Mouse (Mus musculus): ENCODE results near the gene Fam50b. TPM values are rescaled to one million over a fixed set of nuclear protein-coding genes. Genes with fewer than 3 reads are reported as not detected.

Gene Fam50b
- polyA plus RNA-seq, 1 experiment from 2014 or later, result not detected

DNA sequence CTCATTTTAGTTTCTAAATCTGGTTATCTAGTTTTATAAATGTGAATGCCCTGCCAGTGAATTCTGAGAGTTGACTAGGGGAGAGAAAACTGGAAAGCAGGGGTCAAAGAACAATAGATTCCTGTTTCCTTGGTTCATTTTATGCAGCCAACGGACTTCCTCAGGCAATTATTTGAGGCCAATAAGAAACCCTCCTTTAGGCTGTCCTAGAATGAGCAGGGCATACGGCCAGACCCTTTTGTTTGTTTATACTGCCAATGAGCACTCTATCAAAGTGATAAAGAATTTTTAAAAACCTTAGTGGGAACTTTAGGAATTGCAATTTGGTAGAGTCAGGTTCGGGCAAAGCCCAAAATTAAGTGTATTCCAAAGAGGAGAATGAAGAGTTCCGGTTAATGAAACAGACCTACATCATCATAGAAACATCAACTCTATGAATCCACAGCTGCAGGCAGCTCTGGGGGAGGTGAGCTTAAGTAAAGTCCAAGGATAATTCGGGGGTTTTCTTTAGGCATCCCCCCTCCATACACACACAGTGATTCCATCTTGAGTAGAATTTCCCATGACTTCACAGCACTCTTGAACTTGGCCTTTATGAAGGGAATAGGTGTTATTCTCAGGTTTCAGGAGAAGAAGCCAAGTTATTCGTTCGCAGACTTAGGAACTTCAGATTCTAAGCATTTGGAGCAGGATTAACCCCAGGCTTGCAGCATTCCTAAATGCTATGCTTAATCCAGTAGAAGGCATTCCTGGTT is 46.4 kb downstream of the Fam50b start:
- no peaks in the 10 kb centered on the region for H3K36me3 ChIP-seq (ENCODE audit: control insufficient read depth, insufficient read depth, low read length)
- no peak overlapping the region for H3K27ac ChIP-seq (ENCODE audit: low read depth, low read length)

DNA sequence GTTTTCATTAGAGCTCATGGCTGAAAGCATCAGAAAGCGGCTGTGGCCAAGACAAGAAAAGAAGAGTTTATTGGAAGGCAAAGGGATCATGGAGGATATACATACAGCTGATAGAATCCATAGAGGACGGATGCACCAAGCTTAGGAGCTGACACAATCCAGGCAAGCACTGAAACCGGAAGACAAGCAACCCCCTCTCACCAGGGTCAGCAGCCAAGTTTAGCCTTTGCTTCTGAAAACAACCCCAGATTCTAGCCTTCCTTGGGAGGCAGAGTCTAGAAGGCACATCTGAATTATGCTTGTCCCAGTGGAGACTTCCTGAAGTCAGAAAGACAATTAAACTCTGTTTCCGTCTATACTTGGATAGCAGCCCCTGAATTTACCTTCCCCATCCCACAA is 47.0 kb downstream of the Fam50b start:
- Histone ChIP-seq H3K4me1 (ENCODE audit: control insufficient read depth, insufficient read depth, low read length) (no peaks in the 10 kb centered on the region), H3K9ac (ENCODE audit: low read length) (no peak overlapping the region), H3K4me2 (no peak overlapping the region), H3K9me3 (ENCODE audit: control insufficient read depth, low read length) (no peaks in the 10 kb centered on the region), H3K27ac (ENCODE audit: low read depth, low read length) (no peak overlapping the region), H3K4me3 (ENCODE audit: low read depth, low read length) (no peak overlapping the region), H3K27me3 (ENCODE audit: control insufficient read depth, insufficient read depth, low read length) (no peaks in the 10 kb centered on the region), H3K36me3 (ENCODE audit: control insufficient read depth, insufficient read depth, low read length) (no peaks in the 10 kb centered on the region)
- no peak for DNase-seq (ENCODE audit: low spot score, missing footprints)
- WGBS, result 65% methylated on average over 4 of the region's 4 CpGs
- ATAC-seq (ENCODE audit: low FRiP score), result no peak

More for the DNA sequence above, 46.4 kb downstream of the Fam50b start:
- Histone ChIP-seq H3K9ac (ENCODE audit: low read length) (no peak overlapping the region), H3K4me3 (ENCODE audit: low read depth, low read length) (no peak overlapping the region), H3K27me3 (ENCODE audit: control insufficient read depth, insufficient read depth, low read length) (no peaks in the 10 kb centered on the region), H3K4me2 (no peak overlapping the region), H3K4me1 (ENCODE audit: control insufficient read depth, insufficient read depth, low read length) (no peaks in the 10 kb centered on the region), H3K9me3 (ENCODE audit: control insufficient read depth, low read length) (no peaks in the 10 kb centered on the region)
- ATAC-seq (ENCODE audit: low FRiP score), result no peak
- WGBS, result 67% methylated on average over 7 of the region's 7 CpGs
- no peak for DNase-seq (ENCODE audit: low spot score, missing footprints)

DNA sequence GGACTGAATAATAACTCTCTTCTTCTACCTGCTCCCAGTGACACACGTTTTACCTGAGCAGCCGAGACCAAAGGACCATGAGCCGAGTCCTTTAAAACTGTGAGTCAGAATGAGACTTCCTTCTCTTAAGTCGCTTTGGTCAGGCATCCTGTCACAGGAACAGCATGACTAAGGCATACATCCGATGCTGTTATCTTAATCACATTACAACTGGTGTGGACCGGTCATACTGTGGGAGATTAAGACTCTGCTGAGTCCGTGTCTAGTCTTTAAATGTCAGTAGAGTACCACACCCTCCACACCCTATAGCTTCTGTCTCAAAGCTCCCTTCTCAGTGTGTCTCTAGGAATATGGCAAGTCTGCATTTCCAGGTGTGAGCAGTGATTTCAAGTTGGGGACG is 50.2 kb downstream of the Fam50b start:
- H3K27me3 ChIP-seq (ENCODE audit: control insufficient read depth, insufficient read depth, low read length), result no peaks in the 10 kb centered on the region
- H3K9me3 ChIP-seq (ENCODE audit: control insufficient read depth, low read length), result no peaks in the 10 kb centered on the region
- no peak overlapping the region for H3K4me2 ChIP-seq
- H3K4me1 ChIP-seq (ENCODE audit: control insufficient read depth, insufficient read depth, low read length), result no peaks in the 10 kb centered on the region
- ATAC-seq (ENCODE audit: low FRiP score) (no peak), DNase-seq (ENCODE audit: low spot score, missing footprints) (no peak)
- no peak overlapping the region for H3K27ac ChIP-seq (ENCODE audit: low read depth, low read length)
- no peak overlapping the region for H3K4me3 ChIP-seq (ENCODE audit: low read depth, low read length)
- no peak overlapping the region for H3K9ac ChIP-seq (ENCODE audit: low read length)
- no peaks in the 10 kb centered on the region for H3K36me3 ChIP-seq (ENCODE audit: control insufficient read depth, insufficient read depth, low read length)
- WGBS, result 86% methylated on average over 8 of the region's 8 CpGs

DNA sequence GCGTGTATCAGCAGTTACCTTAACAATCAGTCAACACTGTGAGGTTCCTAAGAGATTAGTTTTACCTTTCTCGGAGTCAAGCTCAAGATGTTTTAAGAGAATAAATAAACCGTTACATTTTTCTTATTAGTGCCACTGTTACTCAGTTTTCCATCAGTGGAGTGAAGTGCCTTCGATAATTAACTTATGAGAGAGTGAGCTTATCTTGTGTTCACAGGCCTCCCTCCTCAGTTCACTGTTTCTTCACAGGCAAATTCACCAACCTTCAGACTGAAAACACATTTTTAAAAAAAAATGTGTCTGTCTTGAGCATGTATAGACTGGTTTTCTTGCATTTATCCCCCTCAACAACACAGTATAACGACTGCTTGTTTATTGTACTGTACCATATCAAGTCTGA is 52.0 kb downstream of the Fam50b start:
- H3K27me3 ChIP-seq (ENCODE audit: control insufficient read depth, insufficient read depth, low read length), result no peaks in the 10 kb centered on the region
- no peaks in the 10 kb centered on the region for H3K9me3 ChIP-seq (ENCODE audit: control insufficient read depth, low read length)
- H3K36me3 ChIP-seq (ENCODE audit: control insufficient read depth, insufficient read depth, low read length), result no peaks in the 10 kb centered on the region
- no peak overlapping the region for H3K4me2 ChIP-seq
- no peak overlapping the region for H3K4me3 ChIP-seq (ENCODE audit: low read depth, low read length)
- no peak overlapping the region for H3K27ac ChIP-seq (ENCODE audit: low read depth, low read length)
- H3K4me1 ChIP-seq (ENCODE audit: control insufficient read depth, insufficient read depth, low read length), result no peaks in the 10 kb centered on the region
- ATAC-seq (ENCODE audit: low FRiP score) (no peak), DNase-seq (ENCODE audit: low spot score, missing footprints) (no peak)
- 88% methylated on average over 5 of the region's 5 CpGs for WGBS
- no peak overlapping the region for H3K9ac ChIP-seq (ENCODE audit: low read length)

DNA sequence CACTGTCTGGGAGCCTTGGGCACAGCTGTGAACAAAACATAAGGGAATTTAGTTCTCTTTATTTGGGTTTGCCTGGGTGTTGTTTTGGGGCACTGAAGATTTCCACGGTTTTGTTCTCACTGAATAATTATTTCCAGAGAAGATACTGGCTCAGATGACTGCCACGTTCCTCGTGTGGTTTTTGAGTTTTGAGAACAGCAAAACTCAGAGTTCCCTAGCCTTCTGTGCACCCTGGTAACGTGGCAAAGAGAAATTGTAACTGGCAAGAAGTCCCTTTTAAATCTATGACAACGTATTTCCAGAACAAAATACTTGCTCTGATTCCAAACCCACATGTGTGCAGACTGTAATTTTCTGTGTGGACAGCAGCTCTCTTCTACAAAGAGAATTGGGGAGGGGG is 52.9 kb downstream of the Fam50b start:
- ATAC-seq (ENCODE audit: low FRiP score), result no peak
- H3K27ac ChIP-seq (ENCODE audit: low read depth, low read length), result no peak overlapping the region
- H3K9ac ChIP-seq (ENCODE audit: low read length), result no peak overlapping the region
- no peaks in the 10 kb centered on the region for H3K27me3 ChIP-seq (ENCODE audit: control insufficient read depth, insufficient read depth, low read length)
- no peaks in the 10 kb centered on the region for H3K4me1 ChIP-seq (ENCODE audit: control insufficient read depth, insufficient read depth, low read length)
- 59% methylated on average over 5 of the region's 5 CpGs for WGBS
- no peak for DNase-seq (ENCODE audit: low spot score, missing footprints)
- no peak overlapping the region for H3K4me2 ChIP-seq
- H3K9me3 ChIP-seq (ENCODE audit: control insufficient read depth, low read length), result no peaks in the 10 kb centered on the region
- H3K36me3 ChIP-seq (ENCODE audit: control insufficient read depth, insufficient read depth, low read length), result no peaks in the 10 kb centered on the region
- H3K4me3 ChIP-seq (ENCODE audit: low read depth, low read length), result no peak overlapping the region

DNA sequence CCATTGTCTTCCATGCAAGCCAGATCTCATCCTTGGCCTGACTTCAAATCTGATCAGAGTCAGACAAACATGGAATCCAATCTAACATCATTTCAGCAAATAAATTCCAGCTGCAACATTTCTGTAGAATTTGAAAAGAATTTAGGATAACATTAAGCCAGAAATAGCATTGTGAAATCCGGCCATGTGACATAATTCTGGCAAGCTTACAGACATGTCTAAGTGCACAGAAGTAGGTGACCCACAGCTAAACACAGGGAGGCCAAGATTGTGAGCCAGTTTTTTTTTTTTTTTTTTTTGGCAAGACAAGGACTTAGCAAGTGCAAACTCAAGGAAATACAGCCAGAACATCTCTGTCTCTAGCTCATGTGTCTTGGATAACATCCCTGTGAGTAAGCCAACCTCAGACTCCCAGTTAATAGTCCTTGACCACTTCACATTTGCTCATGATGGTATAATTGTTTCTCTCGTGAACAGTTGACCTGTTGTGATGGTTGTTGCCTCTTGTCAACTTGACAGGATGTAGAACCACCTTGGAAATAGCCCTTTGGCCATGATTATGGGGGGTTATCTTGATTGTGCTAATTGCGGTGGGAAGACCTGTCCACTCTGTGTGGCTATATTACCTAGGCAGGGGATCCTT is 54.6 kb downstream of the Fam50b start:
- H3K27ac ChIP-seq (ENCODE audit: low read depth, low read length), result no peak overlapping the region
- H3K4me3 ChIP-seq (ENCODE audit: low read depth, low read length), result no peak overlapping the region
- H3K4me1 ChIP-seq (ENCODE audit: control insufficient read depth, insufficient read depth, low read length), result no peaks in the 10 kb centered on the region
- 81% methylated on average over 3 of the region's 3 CpGs for WGBS
- H3K9me3 ChIP-seq (ENCODE audit: control insufficient read depth, low read length), result no peaks in the 10 kb centered on the region
- H3K4me2 ChIP-seq, result no peak overlapping the region
- no peak overlapping the region for H3K9ac ChIP-seq (ENCODE audit: low read length)
- DNase-seq (ENCODE audit: low spot score, missing footprints) (no peak), ATAC-seq (ENCODE audit: low FRiP score) (no peak)
- no peaks in the 10 kb centered on the region for H3K27me3 ChIP-seq (ENCODE audit: control insufficient read depth, insufficient read depth, low read length)
- no peaks in the 10 kb centered on the region for H3K36me3 ChIP-seq (ENCODE audit: control insufficient read depth, insufficient read depth, low read length)

DNA sequence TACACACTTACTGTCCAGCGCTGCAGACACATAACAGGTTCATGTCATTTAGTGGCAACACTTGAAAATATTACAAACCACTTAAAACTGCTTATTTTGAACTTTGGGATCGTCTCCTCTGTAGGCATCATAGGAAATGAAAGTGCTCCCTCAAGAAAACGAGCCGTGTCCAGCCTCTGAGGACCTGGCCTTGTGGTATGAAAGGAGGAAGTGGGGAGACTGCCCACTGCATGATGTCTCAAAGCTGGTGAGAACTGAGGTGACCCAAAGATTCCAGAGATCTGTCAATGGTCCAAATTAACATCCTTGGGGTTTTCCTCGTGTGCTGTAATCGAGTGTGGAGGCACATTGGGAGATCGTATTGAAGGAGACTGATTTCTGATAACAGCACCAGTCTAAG is 58.4 kb downstream of the Fam50b start:
- H3K27ac ChIP-seq (ENCODE audit: low read depth, low read length), result no peak overlapping the region
- no peaks in the 10 kb centered on the region for H3K4me1 ChIP-seq (ENCODE audit: control insufficient read depth, insufficient read depth, low read length)
- no peak overlapping the region for H3K4me2 ChIP-seq
- H3K27me3 ChIP-seq (ENCODE audit: control insufficient read depth, insufficient read depth, low read length), result no peaks in the 10 kb centered on the region
- no peaks in the 10 kb centered on the region for H3K9me3 ChIP-seq (ENCODE audit: control insufficient read depth, low read length)
- ATAC-seq (ENCODE audit: low FRiP score) (no peak), DNase-seq (ENCODE audit: low spot score, missing footprints) (no peak)
- no peaks in the 10 kb centered on the region for H3K36me3 ChIP-seq (ENCODE audit: control insufficient read depth, insufficient read depth, low read length)
- H3K9ac ChIP-seq (ENCODE audit: low read length), result no peak overlapping the region
- 84% methylated on average over 7 of the region's 7 CpGs for WGBS
- no peak overlapping the region for H3K4me3 ChIP-seq (ENCODE audit: low read depth, low read length)

DNA sequence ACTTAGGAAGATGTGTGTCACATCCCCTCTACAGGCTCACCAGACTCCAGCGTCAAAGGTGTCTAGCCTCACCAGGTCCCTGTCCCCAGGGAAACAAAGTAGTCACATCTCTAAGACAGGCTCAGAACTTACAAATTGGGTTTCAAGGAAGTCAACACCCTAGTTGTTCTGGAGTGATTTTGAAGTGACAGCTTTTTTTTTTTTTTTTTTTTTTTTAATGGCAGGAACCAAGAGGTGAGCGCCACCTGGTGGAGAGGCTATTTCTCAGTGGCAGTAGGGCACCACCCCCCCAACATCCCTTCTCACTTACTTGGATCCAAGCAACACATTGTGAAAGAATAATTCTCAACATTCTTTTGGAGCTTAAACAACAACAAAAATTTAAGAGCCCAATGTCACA is 59.2 kb downstream of the Fam50b start:
- ATAC-seq (ENCODE audit: low FRiP score), result no peak
- H3K9me3 ChIP-seq (ENCODE audit: control insufficient read depth, low read length), result no peaks in the 10 kb centered on the region
- WGBS, result 34% methylated on average over 2 of the region's 2 CpGs
- no peak overlapping the region for H3K9ac ChIP-seq (ENCODE audit: low read length)
- H3K4me2 ChIP-seq, result no peak overlapping the region
- H3K36me3 ChIP-seq (ENCODE audit: control insufficient read depth, insufficient read depth, low read length), result no peaks in the 10 kb centered on the region
- no peak overlapping the region for H3K27ac ChIP-seq (ENCODE audit: low read depth, low read length)
- H3K4me3 ChIP-seq (ENCODE audit: low read depth, low read length), result no peak overlapping the region
- no peaks in the 10 kb centered on the region for H3K27me3 ChIP-seq (ENCODE audit: control insufficient read depth, insufficient read depth, low read length)
- no peaks in the 10 kb centered on the region for H3K4me1 ChIP-seq (ENCODE audit: control insufficient read depth, insufficient read depth, low read length)
- DNase-seq (ENCODE audit: low spot score, missing footprints), result no peak

DNA sequence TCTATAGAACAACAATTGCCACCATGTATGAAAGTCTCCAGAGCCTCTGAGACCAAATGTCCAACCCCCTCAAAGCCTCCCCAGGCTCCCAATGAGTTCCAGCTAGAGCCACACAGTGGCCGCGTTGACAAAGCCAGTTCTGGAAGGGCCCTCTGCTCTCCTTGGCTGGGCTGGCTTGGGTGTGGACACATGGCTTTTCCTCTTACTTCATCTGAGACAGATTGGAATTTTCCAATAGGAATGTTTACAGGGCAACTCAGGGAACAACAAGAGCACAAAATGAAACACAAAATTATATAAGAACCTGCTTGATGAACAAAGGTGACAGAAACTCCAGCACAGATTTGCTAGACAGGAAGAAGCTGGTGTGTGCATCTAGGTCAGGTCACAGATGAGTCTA is 59.8 kb downstream of the Fam50b start:
- H3K9me3 ChIP-seq (ENCODE audit: control insufficient read depth, low read length), result no peaks in the 10 kb centered on the region
- DNase-seq (ENCODE audit: low spot score, missing footprints) (no peak), ATAC-seq (ENCODE audit: low FRiP score) (no peak)
- no peak overlapping the region for H3K4me2 ChIP-seq
- WGBS, result 75% methylated on average over 2 of the region's 2 CpGs
- H3K36me3 ChIP-seq (ENCODE audit: control insufficient read depth, insufficient read depth, low read length), result no peaks in the 10 kb centered on the region
- no peak overlapping the region for H3K4me3 ChIP-seq (ENCODE audit: low read depth, low read length)
- H3K9ac ChIP-seq (ENCODE audit: low read length), result no peak overlapping the region
- no peaks in the 10 kb centered on the region for H3K27me3 ChIP-seq (ENCODE audit: control insufficient read depth, insufficient read depth, low read length)
- no peak overlapping the region for H3K27ac ChIP-seq (ENCODE audit: low read depth, low read length)
- H3K4me1 ChIP-seq (ENCODE audit: control insufficient read depth, insufficient read depth, low read length), result no peaks in the 10 kb centered on the region

All from midbrain, embryonic 11.5 days (tissue).